Mouse (Mus musculus) C3H10T1/2 (cell line): ENCODE measurements around the gene Serpinb8. TPM values are rescaled to one million over a fixed set of nuclear protein-coding genes. Genes with fewer than 3 reads are reported as not detected.

Experiments
- polyA plus RNA-seq, 2 experiments: library from polyadenylated mRNA; unstranded; fragments of >200 nt; fragmentation: generic; extraction: Trizol; gene quantifications; one replicate each; pipeline ENCODE4 v1.2.1; 2012; ENCODE audit warnings: missing spikeins in 2 of 2

Serpinb8 gene
- 10 to 100 TPM in 1 of 2 experiments, 1 to 10 TPM in 1; 1.4 to 25.9 TPM for polyA plus RNA-seq

GRCm38 (mm10) chr1:107589691-107590470, at the start of gene Serpinb8:
Gene Serpinb8, plus strand, starts transcription at chr1:107590006.

Other genes with a start within 250 kb of the Serpinb8 start
- gene Serpinb11, start 228.8 kb upstream of the Serpinb8 start, polyA plus RNA-seq: not detected
- under 1 TPM in 1 of 2 experiments, not detected in 1; 0.05 TPM for gene Serpinb7, start 190.4 kb upstream of the Serpinb8 start, polyA plus RNA-seq
- gene Serpinb2, start 78.6 kb upstream of the Serpinb8 start, polyA plus RNA-seq: under 1 TPM in 1 of 2 experiments, not detected in 1; 0.02 TPM